Mouse (Mus musculus) hindbrain, embryonic 16.5 days (tissue): ENCODE data around the gene Gm43191. TPM values are rescaled to one million over a fixed set of nuclear protein-coding genes. Genes with fewer than 3 reads are reported as not detected.
A peak's percentile ranks its signal among the peaks of the same experiment; 100 is the strongest.

Experiments
- ATAC-seq: fragments of 200-750 bp; cut with Nextera tagmentation; 2 replicates; pipeline ENCODE4 v1.8.0; 2017; ENCODE audit warnings: moderate TSS enrichment, moderate library complexity
- H3K27ac ChIP-seq: fragments of 300-500 bp; sonication (generic); 2 replicates; pipeline ENCODE4 v1.5.1; 2014; ENCODE audit warnings: low read depth, mild to moderate bottlenecking, control low read depth, low read length, moderate library complexity
- H3K27me3 ChIP-seq: fragments of 300-500 bp; sonication (generic); replicated peaks from 2 replicates; pipeline ENCODE4 v1.6.1; 2014; ENCODE audit warnings: low read length; ENCODE audit not compliant: control insufficient read depth, insufficient read depth
- H3K36me3 ChIP-seq: fragments of 300-500 bp; sonication (generic); 2 replicates; pipeline ENCODE4 v1.6.1; 2014; ENCODE audit warnings: mild to moderate bottlenecking, low read length, moderate library complexity, mixed read lengths; ENCODE audit not compliant: control insufficient read depth, insufficient read depth
- H3K4me1 ChIP-seq: fragments of 300-500 bp; sonication (generic); 2 replicates; pipeline ENCODE4 v1.6.1; 2014; ENCODE audit warnings: low read depth, low read length; ENCODE audit not compliant: control insufficient read depth, insufficient read depth
- H3K4me2 ChIP-seq: fragments of 300-500 bp; sonication (generic); 2 replicates; pipeline ENCODE4 v1.6.1; 2014; ENCODE audit warnings: mild to moderate bottlenecking, low read length, control low read depth, moderate library complexity
- H3K4me3 ChIP-seq: fragments of 300-500 bp; sonication (generic); 2 replicates; pipeline ENCODE4 v1.5.1; 2014; ENCODE audit warnings: mild to moderate bottlenecking, low read length, control low read depth, moderate library complexity
- H3K9ac ChIP-seq: fragments of 300-500 bp; sonication (generic); 2 replicates; pipeline ENCODE4 v1.6.1; 2014; ENCODE audit warnings: low read depth, mild to moderate bottlenecking, control low read depth, low read length, moderate library complexity
- H3K9me3 ChIP-seq: fragments of 300-500 bp; sonication (generic); 2 replicates; pipeline ENCODE4 v1.6.1; 2014; ENCODE audit warnings: mild to moderate bottlenecking, low read length, moderate library complexity; ENCODE audit not compliant: control insufficient read depth
- WGBS: fragments of 180-500 bp; shearing (Covaris S2); extraction: QIAGEN DNeasy Blood & Tissue Kit; methylation state at CpG from one replicate; pipeline ENCODE4 v1.1.7; 2014; 5-methylcytosine and 5-hydroxymethylcytosine counted together
- polyA plus RNA-seq: library from polyadenylated mRNA; unstranded; fragments of >200 nt; fragmentation: Nextera tagmentation; extraction: Ambion mirVana; gene quantifications from 2 replicates; pipeline ENCODE4 v1.2.1, GENCODE M21; 2015

Gm43191 gene
- polyA plus RNA-seq, 1 experiment from 2014 or later = not detected

GRCm38 (mm10) chr3:116618855-116619254, 62.2 kb downstream of the Gm43191 start:
- no peaks in the 10 kb centered on the region for H3K4me1 ChIP-seq
- no peaks in the 10 kb centered on the region for H3K9me3 ChIP-seq
- no peak overlapping the region for H3K9ac ChIP-seq
- H3K4me3 ChIP-seq = no peak overlapping the region
- H3K27me3 ChIP-seq = no peaks in the 10 kb centered on the region
- ATAC-seq = no peak
- no peak overlapping the region for H3K4me2 ChIP-seq
- WGBS = 83% methylated on average over 6 of the region's 6 CpGs
- H3K27ac ChIP-seq = no peak overlapping the region
- H3K36me3 ChIP-seq = peaks cover 12% of the 10 kb centered on the region

GRCm38 (mm10) chr3:116615318-116616068, 65.6 kb downstream of the Gm43191 start:
- Histone ChIP-seq H3K36me3 (peaks cover 9% of the 10 kb centered on the region; the same call in 1 of the 2 replicates), H3K9me3 (no peaks in the 10 kb centered on the region), H3K4me3 (no peak overlapping the region), H3K27ac (no peak overlapping the region), H3K4me2 (no peak overlapping the region), H3K27me3 (no peaks in the 10 kb centered on the region), H3K9ac (no peak overlapping the region), H3K4me1 (no peaks in the 10 kb centered on the region)
- no peak for ATAC-seq
- 90% methylated on average over 8 of the region's 8 CpGs for WGBS

- WGBS = 75% methylated on average over 10 of the region's 10 CpGs
- ATAC-seq = peak; percentile 30; the same call in 1 of the 2 replicates
- peaks cover 9% of the 10 kb centered on the region; the same call in 1 of the 2 replicates for H3K36me3 ChIP-seq
These were observed 66.7 kb downstream of the Gm43191 start, which contains the start of gene Trmt13 for GRCm38 (mm10) chr3:116614295-116614892. Gene Trmt13, minus strand, starts transcription at chr3:116614587.

GRCm38 (mm10) chr3:116604570-116604969, 76.5 kb downstream of the Gm43191 start:
- Histone ChIP-seq H3K27me3 (no peaks in the 10 kb centered on the region), H3K36me3 (no peaks in the 10 kb centered on the region), H3K4me1 (no peaks in the 10 kb centered on the region), H3K9me3 (no peaks in the 10 kb centered on the region), H3K4me2 (no peak overlapping the region), H3K4me3 (no peak overlapping the region), H3K27ac (no peak overlapping the region), H3K9ac (no peak overlapping the region)
- ATAC-seq = peak; percentile 58; the same call in 1 of the 2 replicates
- WGBS = 71% methylated on average over 9 of the region's 9 CpGs

More at GRCm38 (mm10) chr3:116614295-116614892, 66.7 kb downstream of the Gm43191 start, which contains the start of gene Trmt13:
- Histone ChIP-seq H3K4me1 (no peaks in the 10 kb centered on the region), H3K27ac (peak within 1 kb of the TSS; percentile 12; the same call in 1 of the 2 replicates), H3K9ac (no peak within 1 kb of the TSS), H3K4me2 (no peak within 1 kb of the TSS), H3K9me3 (no peaks in the 10 kb centered on the region), H3K27me3 (no peaks in the 10 kb centered on the region), H3K4me3 (no peak within 1 kb of the TSS)

- no peak overlapping the region for H3K4me2 ChIP-seq
- H3K36me3 ChIP-seq = no peaks in the 10 kb centered on the region
- H3K27me3 ChIP-seq = no peaks in the 10 kb centered on the region
- WGBS = 88% methylated on average over 5 of the region's 5 CpGs
- H3K4me3 ChIP-seq = no peak overlapping the region
- no peak overlapping the region for H3K27ac ChIP-seq
- no peaks in the 10 kb centered on the region for H3K9me3 ChIP-seq
- no peak for ATAC-seq
- no peaks in the 10 kb centered on the region for H3K4me1 ChIP-seq
- no peak overlapping the region for H3K9ac ChIP-seq
These were observed 79.3 kb downstream of the Gm43191 start for GRCm38 (mm10) chr3:116601781-116602180.

- peaks cover under 1% of the 10 kb centered on the region for H3K4me1 ChIP-seq
- 93% methylated on average over 5 of the region's 5 CpGs for WGBS
- H3K4me2 ChIP-seq = no peak overlapping the region
- no peaks in the 10 kb centered on the region for H3K9me3 ChIP-seq
- H3K4me3 ChIP-seq = no peak overlapping the region
- no peak overlapping the region for H3K9ac ChIP-seq
- H3K36me3 ChIP-seq = no peaks in the 10 kb centered on the region
- H3K27ac ChIP-seq = no peak overlapping the region
- no peaks in the 10 kb centered on the region for H3K27me3 ChIP-seq
- no peak for ATAC-seq
These were observed 80.1 kb downstream of the Gm43191 start for GRCm38 (mm10) chr3:116601005-116601404.

GRCm38 (mm10) chr3:116599705-116600104, 81.4 kb downstream of the Gm43191 start:
- peaks cover 3% of the 10 kb centered on the region for H3K4me1 ChIP-seq
- no peak for ATAC-seq
- H3K27ac ChIP-seq = no peak overlapping the region
- no peaks in the 10 kb centered on the region for H3K9me3 ChIP-seq
- H3K4me3 ChIP-seq = no peak overlapping the region
- no peak overlapping the region for H3K4me2 ChIP-seq
- WGBS = 96% methylated on average over 2 of the region's 2 CpGs
- no peak overlapping the region for H3K9ac ChIP-seq
- no peaks in the 10 kb centered on the region for H3K27me3 ChIP-seq
- H3K36me3 ChIP-seq = no peaks in the 10 kb centered on the region

GRCm38 (mm10) chr3:116595603-116595991, 85.5 kb downstream of the Gm43191 start:
- Histone ChIP-seq H3K9me3 (no peaks in the 10 kb centered on the region), H3K4me2 (peak overlapping the region; percentile 78), H3K27ac (no peak overlapping the region), H3K27me3 (no peaks in the 10 kb centered on the region), H3K36me3 (peaks cover 5% of the 10 kb centered on the region), H3K4me1 (peaks cover 3% of the 10 kb centered on the region), H3K9ac (peak overlapping the region; percentile 62), H3K4me3 (peak overlapping the region; percentile 60)
- no peak for ATAC-seq
- whole genome bisulfite sequencing = 7% methylated on average over 10 of the region's 10 CpGs
